Mouse (Mus musculus) NIH3T3 (cell line): ENCODE data around the gene Tspan5.

ENCODE experiments used
- DNase-seq: peaks from one replicate; pipeline ENCODE4 v3.0.0-alpha.2; 2012; ENCODE audit warnings: low read depth

Gene Tspan5

GRCm38 (mm10) chr3:138744030-138744774 lies 2.2 kb downstream of the Tspan5 start:
- peak; percentile 63 for DNase-seq

- DNase-seq = no peak
Measured at GRCm38 (mm10) chr3:138745091-138745490, 3.1 kb downstream of the Tspan5 start.

GRCm38 (mm10) chr3:138745596-138745995 lies 3.6 kb downstream of the Tspan5 start:
- DNase-seq = peak; percentile 85

- DNase-seq = peak; percentile 33
Measured at GRCm38 (mm10) chr3:138746556-138746955, 4.6 kb downstream of the Tspan5 start.

GRCm38 (mm10) chr3:138747035-138747434 lies 5.0 kb downstream of the Tspan5 start:
- DNase-seq = no peak

- no peak for DNase-seq
Measured at GRCm38 (mm10) chr3:138747985-138748384, 6.0 kb downstream of the Tspan5 start.

- no peak for DNase-seq
Measured at GRCm38 (mm10) chr3:138749645-138750044, 7.7 kb downstream of the Tspan5 start.

- no peak for DNase-seq
Measured at GRCm38 (mm10) chr3:138751328-138751727, 9.3 kb downstream of the Tspan5 start.

- peak; percentile 45 for DNase-seq
Measured at GRCm38 (mm10) chr3:138752056-138752455, 10.1 kb downstream of the Tspan5 start.

GRCm38 (mm10) chr3:138752769-138753168 lies 10.8 kb downstream of the Tspan5 start:
- no peak for DNase-seq

GRCm38 (mm10) chr3:138753182-138753885 lies 11.3 kb downstream of the Tspan5 start:
- no peak for DNase-seq

GRCm38 (mm10) chr3:138754328-138754727 lies 12.3 kb downstream of the Tspan5 start:
- DNase-seq = no peak

- no peak for DNase-seq
Measured at GRCm38 (mm10) chr3:138757283-138757682, 15.3 kb downstream of the Tspan5 start.

- peak; percentile 52 for DNase-seq
Measured at GRCm38 (mm10) chr3:138759968-138760684, 18.1 kb downstream of the Tspan5 start.

GRCm38 (mm10) chr3:138760685-138761119 lies 18.7 kb downstream of the Tspan5 start:
- peak; percentile 88 for DNase-seq

- no peak for DNase-seq
Measured at GRCm38 (mm10) chr3:138761531-138761930, 19.5 kb downstream of the Tspan5 start.

GRCm38 (mm10) chr3:138763941-138764340 lies 21.9 kb downstream of the Tspan5 start:
- DNase-seq = no peak

- peak; percentile 37 for DNase-seq
Measured at GRCm38 (mm10) chr3:138764782-138765181, 22.8 kb downstream of the Tspan5 start.

GRCm38 (mm10) chr3:138767034-138767433 lies 25.0 kb downstream of the Tspan5 start:
- DNase-seq = peak; percentile 23

- DNase-seq = no peak
Measured at GRCm38 (mm10) chr3:138768541-138769093, 26.6 kb downstream of the Tspan5 start.

- peak; percentile 73 for DNase-seq
Measured at GRCm38 (mm10) chr3:138770650-138771331, 28.8 kb downstream of the Tspan5 start.
